Mouse (Mus musculus): ENCODE data around the gene Ice1. TPM values are rescaled to one million over a fixed set of nuclear protein-coding genes. Genes with fewer than 3 reads are reported as not detected.

Ice1 gene
- total RNA-seq, 2 experiments from 2014 or later = 64.1 to 70.3 TPM

DNA sequence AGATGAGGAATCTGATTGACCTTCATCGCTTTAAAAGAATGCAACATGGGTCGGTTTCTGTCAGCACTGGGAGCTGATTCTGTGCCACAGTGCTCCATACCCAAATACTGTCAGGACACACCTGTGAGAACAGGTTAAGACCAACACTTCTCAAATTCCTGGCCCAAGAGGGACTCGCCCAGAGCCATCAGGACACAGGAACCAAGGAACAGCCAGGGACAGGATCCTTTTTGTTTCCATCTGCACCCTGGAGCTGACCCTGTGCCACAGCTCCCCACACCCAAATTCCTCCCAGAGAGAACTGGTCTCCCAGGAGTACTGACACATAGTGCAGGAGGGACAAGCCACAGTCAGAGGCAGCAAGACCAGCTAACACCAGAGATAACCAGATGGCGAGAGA is 11.0 kb downstream of the Ice1 start:
- no peak for DNase-seq (ENCODE audit: low spot score in 2 of 2)
- Histone ChIP-seq H3K4me3 (no peak overlapping the region), H3K27ac (no peak overlapping the region)
- no peak for TF ChIP-seq CTCF (conservative IDR thresholded peaks at IDR 0.05)

DNA sequence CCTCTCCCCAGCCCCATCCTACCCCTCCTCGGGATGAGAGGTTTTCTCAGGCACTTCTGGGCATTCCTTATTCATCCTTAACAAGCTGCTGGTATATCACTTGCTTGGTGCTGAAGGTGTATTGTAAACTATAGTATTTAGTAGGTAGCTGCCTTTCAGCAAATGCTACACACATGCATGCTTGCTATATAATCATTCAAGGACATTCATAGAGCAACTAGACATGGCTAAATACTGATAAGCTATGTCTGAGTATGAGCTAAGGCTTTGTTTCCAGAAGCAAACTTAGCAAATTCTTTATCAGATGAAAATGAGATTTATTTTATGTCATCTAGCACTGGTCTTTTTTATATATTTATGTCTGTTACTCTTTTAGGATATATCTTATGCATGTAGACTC is 11.8 kb downstream of the Ice1 start:
- Histone ChIP-seq H3K4me3 (no peak overlapping the region), H3K27ac (no peak overlapping the region)
- TF ChIP-seq CTCF (conservative IDR thresholded peaks at IDR 0.05) = no peak
- no peak for DNase-seq (ENCODE audit: low spot score in 2 of 2)

DNA sequence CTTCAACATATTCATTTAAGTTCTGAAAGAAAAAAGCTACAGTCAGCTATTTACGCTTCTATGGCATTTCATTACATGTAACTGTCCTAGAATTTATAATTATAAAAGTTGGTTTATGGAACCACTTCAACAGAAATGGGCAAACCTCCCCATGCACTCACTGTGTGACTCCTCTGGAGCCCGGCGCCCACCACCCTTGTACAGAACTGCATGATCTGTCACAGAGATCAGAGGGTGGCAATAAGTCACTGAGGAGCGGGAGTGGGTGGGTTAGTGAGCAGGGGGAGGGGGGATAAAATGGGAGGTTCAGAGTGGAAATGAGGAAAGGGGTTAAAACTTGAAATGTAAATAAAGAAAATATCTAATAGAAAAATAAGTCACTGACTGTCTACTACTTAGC is 13.0 kb downstream of the Ice1 start:
- H3K4me3 ChIP-seq = no peak overlapping the region
- no peak overlapping the region for H3K27ac ChIP-seq
- no peak for DNase-seq (ENCODE audit: low spot score in 2 of 2)
- no peak for TF ChIP-seq CTCF (conservative IDR thresholded peaks at IDR 0.05)

DNA sequence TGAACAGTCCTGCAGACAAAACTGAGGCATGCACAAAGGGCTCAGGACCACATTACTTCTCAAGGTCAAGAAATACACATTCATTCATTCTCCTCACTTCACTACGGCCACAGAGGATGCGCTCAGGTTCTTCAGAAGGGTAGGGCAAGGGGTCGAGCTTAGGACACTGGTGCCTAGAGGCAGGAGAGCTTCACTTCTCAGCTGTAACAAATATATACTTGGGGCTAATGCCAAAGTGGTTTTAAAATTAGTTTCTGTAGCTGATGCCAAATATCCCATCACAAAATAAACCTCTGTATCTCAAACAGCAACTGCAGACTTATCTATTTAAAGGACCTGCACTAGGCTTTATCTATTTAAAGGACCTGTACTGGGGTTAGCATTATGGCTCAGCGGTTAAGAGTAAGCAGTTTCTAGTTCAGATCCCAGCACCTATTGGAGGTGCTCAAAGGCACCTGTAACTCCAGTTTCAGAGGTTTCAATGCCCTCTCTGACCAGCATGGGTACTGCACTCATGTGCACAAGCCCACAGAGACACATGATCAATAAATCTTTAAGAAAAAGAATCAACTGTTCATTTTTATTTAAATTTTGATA is 14.9 kb downstream of the Ice1 start:
- DNase-seq (ENCODE audit: low spot score in 2 of 2) = no peak
- Histone ChIP-seq H3K27ac (no peak overlapping the region), H3K4me3 (no peak overlapping the region)
- TF ChIP-seq CTCF (conservative IDR thresholded peaks at IDR 0.05) = peak; percentile 40

DNA sequence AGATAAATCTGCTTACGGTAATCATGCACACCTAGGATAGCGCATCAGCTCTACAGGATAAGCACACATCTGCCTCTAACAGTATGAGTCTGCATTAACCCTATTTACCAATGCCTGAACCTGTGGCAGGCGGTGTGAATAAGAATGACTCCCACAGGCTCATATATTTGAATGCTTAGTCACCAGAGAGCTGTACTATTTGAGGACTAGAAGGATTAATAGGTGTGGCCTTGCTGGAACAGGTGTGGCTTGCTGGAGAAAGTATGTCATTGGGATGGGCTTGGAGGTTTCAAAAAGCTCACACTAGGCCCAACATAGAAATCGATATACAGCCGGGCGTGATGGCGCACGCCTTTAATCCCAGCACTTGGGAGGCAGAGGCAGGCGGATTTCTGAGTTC is 15.9 kb downstream of the Ice1 start:
- no peak overlapping the region for H3K4me3 ChIP-seq
- no peak for TF ChIP-seq CTCF (conservative IDR thresholded peaks at IDR 0.05)
- H3K27ac ChIP-seq = no peak overlapping the region
- DNase-seq (ENCODE audit: low spot score in 2 of 2) = no peak

DNA sequence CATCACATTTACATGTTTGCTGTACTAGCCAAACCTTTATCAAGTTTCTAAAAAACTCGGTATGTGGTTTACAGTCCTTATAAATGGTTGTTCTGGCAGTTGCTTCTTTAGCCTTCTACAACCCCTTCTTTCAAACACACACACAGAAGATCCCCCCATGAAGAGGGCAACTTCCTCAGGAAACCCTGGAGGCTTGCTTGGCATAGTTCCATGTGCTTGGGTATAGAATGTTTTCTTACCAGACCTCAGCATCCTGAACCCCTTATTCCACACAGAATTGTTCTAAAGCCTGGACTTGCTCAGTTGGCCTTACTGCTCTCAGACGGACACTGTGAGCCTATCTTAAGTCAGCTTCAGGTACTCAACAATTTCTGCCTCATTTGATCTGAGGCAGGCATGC is 24.6 kb downstream of the Ice1 start:
- H3K27ac ChIP-seq = no peak overlapping the region
- no peak for TF ChIP-seq CTCF (conservative IDR thresholded peaks at IDR 0.05)
- no peak for DNase-seq (ENCODE audit: low spot score in 2 of 2)
- no peak overlapping the region for H3K4me3 ChIP-seq

DNA sequence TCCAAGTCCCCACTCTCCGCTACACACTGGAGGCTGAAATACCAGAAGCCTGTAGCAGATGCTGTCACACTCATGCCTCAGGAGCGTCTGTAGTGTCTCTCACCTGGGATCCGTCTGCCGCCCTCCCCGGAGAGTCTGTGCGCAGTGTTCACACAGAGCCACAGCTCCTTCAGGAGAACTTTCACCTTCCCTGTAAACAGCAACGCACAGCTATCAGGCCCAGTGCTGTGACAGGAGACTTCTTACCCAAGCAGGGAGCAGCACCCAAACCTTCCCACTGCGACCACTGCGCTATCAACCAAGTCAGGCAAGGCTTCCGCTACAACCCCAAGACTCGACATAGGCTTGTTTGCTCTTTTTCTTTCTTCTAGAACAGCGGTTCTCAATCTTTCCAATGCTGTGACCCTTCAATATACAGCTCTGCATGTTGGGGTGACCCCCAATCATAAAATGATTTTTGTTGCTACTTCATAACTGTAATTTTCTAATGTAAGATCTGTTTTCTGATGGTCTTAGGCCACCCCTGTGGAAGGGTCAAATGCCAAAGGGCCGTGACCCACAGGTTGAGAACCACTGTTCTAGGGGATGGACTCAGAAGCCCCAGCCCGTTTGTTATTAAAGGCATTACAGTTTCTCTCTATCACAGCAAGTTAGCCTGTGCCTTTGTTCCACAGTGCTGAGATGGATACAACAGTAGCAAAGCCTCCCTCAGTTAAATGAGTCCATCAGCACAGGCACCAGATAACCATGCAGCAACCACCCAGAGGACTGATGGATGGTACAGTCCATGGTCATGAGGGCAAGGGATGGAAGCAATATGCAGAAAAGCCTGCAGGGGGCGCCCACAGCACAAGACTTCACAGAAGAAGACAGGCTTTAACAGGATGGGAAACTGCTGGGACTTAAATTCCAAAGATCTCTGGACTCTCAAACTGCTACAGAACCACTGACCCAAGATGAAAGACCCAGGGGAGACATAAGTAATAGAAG is 26.7 kb downstream of the Ice1 start:
- peak; percentile 55 to 79 for DNase-seq (ENCODE audit: low spot score in 2 of 2)
- TF ChIP-seq CTCF (conservative IDR thresholded peaks at IDR 0.05) = peak; percentile 88
- no peak overlapping the region for H3K4me3 ChIP-seq
- H3K27ac ChIP-seq = no peak overlapping the region

DNA sequence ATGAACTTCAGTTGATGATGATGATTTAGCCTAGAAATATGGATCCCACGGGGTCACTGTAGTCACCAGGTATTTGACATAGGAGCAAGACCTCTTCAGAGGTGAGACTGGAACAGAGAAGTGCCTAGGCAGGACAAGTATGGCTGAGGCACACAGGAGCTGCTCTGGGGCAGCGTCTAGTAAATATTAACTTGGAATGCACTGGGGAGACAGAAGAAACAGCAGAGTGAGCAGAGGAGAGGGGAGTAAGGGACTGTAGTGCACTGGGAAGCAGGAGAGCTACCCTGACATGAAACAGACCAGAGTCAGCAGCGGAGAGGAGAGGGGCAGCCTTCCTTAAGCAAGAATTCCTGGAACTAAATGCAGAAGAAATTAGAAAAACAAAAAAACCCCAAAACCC is 27.8 kb downstream of the Ice1 start:
- Histone ChIP-seq H3K4me3 (no peak overlapping the region), H3K27ac (no peak overlapping the region)
- DNase-seq (ENCODE audit: low spot score in 2 of 2) = no peak
- no peak for TF ChIP-seq CTCF (conservative IDR thresholded peaks at IDR 0.05)

DNA sequence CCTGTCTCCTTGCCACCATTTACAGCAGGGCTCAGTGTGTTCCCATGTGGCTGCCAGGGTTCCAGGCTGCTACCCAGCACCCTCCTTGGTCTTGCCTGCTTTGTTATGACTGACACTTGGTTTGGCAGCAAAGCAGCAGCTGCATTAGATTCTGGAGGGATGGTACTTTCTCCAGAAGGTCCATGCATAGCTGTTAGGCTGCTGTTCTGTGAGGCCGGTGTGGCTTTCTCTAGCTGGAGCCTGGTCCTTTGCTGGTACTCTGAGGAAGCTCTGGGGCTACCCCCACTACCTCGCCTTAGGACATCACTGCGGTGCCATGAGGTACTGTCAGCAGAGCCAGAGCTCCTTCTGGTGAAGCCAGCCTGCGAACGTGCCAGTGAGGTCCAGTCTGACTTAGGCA is 32.1 kb downstream of the Ice1 start:
- Histone ChIP-seq H3K4me3 (no peak overlapping the region), H3K27ac (no peak overlapping the region)
- no peak for DNase-seq (ENCODE audit: low spot score in 2 of 2)
- no peak for TF ChIP-seq CTCF (conservative IDR thresholded peaks at IDR 0.05)

DNA sequence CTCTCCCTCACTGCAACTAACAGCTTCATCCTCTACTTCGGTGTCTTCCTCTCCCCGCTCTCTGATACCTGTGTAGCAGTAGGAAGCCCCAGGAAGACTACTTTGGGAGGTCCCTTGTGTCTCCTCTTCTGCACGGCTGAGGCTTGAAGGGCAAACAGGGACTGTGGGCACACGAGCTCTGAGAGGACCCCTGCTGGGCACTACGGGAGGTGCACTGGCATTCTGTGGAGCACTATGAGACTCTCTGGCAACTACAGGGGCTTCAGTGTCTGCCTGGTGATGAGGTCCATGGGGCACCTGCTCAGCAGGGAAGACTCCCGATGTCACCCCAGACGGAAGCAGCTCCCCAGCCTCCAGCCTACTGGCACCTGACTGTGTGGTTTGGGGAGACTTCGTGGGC is 32.7 kb downstream of the Ice1 start:
- DNase-seq (ENCODE audit: low spot score in 2 of 2) = no peak
- TF ChIP-seq CTCF (conservative IDR thresholded peaks at IDR 0.05) = peak; percentile 71
- no peak overlapping the region for H3K27ac ChIP-seq
- H3K4me3 ChIP-seq = no peak overlapping the region

DNA sequence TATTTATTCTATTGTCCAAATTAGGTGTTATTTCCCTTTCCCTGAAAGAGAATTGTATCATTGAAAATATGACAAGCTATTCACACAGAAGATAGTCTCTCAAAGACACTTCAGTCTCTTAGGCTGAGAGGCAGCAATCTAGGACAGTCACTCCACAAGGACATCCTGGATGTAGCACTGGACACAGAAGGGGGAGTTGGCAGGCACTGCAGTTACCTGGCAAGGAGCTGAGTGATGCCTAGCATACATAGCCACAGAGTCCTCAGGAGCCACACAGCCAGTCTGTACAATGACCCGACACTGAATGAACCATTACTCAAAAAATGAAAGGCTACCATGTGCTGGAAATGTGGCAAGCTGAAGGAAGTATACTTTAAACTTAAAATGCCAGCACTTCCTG is 35.9 kb downstream of the Ice1 start:
- no peak overlapping the region for H3K4me3 ChIP-seq
- H3K27ac ChIP-seq = no peak overlapping the region
- TF ChIP-seq CTCF (conservative IDR thresholded peaks at IDR 0.05) = no peak
- no peak for DNase-seq (ENCODE audit: low spot score in 2 of 2)

DNA sequence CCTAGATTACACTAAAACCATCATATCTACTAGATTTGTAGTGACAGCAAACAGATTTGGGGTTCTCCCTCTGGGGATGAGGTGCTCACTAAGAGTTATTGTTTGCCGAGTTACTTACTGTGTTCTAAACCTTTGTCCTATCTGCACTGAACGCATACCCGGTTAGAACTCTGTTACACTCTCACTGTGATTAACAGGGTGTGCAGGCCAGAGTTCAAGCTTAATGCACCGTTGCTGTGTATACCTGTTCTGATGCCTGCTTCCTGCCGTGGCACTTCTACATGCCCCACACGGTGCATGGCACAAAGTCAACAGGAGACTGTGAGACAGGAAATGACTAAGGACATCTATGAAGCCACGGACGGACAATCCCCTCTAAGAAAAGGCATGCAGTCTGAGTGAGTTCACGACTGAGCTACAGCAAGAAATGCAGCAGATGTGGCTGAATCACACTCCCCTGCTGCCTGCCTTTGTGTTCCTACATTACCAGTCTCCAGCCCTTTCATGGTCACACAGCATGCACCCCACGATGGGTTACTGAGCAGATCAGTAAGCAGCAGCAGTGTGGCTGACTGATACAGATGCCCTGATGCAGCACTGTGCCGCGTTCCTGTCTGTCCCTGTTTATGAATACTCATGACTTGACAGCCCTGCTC is 37.3 kb downstream of the Ice1 start:
- DNase-seq (ENCODE audit: low spot score in 2 of 2) = no peak
- TF ChIP-seq CTCF (conservative IDR thresholded peaks at IDR 0.05) = no peak
- no peak overlapping the region for H3K27ac ChIP-seq
- H3K4me3 ChIP-seq = no peak overlapping the region

DNA sequence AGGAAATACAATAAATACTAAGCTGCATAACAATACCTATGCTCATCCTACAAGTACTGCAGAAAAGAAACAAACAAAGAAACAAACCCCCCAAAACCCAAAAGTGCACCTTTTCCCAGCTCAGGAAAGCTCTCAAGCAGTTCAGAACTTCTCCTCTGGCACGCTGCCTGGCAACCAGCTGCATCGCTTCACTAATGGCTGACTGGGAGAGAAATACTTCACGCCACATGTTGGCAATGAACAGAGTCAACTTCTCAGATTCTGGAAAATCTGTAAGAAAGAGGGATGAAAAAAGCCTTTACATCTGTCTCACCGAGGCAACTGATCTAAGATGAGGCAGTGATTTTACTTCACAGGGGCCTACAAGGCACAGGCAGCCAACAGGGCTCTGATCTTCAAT is 38.5 kb downstream of the Ice1 start:
- no peak for TF ChIP-seq CTCF (conservative IDR thresholded peaks at IDR 0.05)
- DNase-seq (ENCODE audit: low spot score in 2 of 2) = peak in 1 of 2 experiments; percentile 30
- no peak overlapping the region for H3K4me3 ChIP-seq
- no peak overlapping the region for H3K27ac ChIP-seq
